Mouse (Mus musculus) monocyte, adult 2 months (primary cell): ENCODE results near the gene Psap.

Experiments
- DNase-seq, 2 experiments: peaks; one replicate each; pipeline ENCODE4 v3.0.0; 2022; ENCODE audit warnings: low spot score in 2 of 2, low read depth in 1 of 2

Psap gene

DNA sequence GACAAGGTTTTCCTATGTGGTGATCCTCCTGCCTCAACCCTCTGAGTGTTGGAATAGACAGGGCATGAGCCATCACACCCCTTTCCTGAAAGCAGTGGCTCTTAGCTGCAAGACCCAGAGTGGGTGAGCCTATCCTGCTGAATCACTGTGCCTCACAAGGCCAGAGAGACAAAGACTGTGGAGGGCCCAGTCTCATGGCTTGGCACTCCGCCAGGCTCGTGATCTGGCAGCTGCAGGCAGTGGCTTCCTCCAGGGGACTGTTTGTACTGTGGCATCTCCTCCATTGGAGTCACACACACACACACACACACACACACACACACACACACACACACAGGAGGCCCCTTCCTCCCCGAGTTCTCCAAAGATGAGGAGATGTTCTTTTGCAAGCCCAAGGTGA is 15.0 kb upstream of the Psap start:
- DNase-seq, result peak; percentile 76 to 90

DNA sequence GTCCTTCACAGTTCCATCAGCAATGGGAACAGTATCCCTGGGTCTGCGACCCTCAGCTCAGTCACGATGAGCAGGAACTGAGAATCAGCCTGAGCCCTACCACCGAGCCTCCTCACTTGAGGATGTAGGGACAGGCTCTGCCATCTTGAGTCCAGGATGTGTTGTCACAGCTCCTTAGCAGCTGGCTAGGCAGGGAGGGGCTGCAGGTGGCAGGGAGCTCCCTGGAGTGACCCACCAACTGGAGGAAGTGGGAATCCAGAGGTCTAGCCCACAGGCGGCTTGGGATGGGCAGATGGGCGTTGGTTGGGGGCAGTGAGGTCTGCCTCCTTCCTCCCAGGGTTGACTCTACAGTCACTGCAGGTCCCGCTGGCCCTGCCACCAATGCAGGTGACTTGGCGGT is 14.1 kb upstream of the Psap start:
- DNase-seq, result no peak

DNA sequence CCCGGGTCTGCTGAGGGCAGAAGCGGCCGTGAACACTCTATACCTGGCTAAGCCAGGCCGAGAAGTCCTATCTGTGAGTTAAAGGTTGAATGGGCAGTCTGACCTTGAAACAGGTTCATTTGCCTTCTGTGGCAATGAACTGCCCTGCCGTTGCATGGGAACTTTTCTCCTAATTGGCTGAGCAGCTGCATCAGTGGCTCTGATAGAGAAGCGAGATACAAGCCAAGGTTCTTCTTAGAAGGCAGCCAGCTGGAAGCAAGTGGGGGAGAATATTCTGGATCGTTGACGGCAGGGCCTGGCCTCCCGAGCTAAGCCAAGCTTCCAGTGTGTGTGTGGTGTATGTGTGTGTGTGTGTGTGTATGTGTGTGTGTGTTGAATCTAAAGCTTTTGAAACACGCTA is 12.2 kb upstream of the Psap start:
- no peak for DNase-seq

DNA sequence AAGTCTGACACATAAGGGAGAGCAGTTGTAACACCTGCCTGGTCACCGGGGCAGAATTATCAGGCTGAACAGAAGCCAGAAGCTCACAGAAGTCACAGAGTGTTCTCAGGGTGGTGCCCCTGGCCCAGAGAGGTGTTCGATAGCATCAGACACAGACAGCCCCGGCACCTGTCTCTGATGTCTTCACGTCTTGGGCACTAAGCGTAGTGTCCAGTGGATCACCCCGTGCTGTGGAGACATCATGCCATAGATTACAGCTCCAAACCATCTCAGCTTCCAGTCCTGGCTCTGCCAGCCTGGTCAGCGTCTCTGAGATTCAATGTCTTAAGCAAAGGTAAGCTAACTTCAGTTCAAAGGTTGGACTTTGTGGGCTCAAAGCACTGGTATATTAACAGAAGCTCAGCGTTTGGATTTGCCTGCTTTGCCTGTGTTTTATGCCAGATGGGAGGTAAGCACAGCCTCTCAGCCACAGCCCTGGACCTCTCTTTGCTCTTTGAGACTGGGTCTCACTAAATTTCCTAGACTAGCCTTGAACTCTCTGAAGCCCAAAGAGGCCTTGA is 10.5 kb upstream of the Psap start:
- DNase-seq, result no peak

DNA sequence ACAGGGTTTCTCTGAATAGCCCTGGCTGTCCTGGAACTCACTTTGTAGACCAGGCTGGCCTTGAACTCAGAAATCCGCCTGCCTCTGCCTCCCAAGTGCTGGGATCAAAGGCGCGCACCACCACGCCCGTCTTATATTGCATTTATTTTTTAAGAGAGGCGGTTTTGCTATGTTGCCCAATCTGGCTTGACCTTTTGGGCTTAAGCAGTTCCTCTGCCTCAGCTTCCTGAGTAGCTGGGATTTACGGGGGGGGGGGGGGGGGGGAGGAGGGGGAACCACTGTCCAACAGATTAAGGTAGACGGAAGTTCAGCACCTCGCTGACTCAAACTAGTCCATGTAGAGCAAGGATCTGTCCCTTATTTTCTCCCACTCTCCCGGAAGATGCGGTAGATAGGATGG is 8.7 kb upstream of the Psap start:
- DNase-seq, result no peak

DNA sequence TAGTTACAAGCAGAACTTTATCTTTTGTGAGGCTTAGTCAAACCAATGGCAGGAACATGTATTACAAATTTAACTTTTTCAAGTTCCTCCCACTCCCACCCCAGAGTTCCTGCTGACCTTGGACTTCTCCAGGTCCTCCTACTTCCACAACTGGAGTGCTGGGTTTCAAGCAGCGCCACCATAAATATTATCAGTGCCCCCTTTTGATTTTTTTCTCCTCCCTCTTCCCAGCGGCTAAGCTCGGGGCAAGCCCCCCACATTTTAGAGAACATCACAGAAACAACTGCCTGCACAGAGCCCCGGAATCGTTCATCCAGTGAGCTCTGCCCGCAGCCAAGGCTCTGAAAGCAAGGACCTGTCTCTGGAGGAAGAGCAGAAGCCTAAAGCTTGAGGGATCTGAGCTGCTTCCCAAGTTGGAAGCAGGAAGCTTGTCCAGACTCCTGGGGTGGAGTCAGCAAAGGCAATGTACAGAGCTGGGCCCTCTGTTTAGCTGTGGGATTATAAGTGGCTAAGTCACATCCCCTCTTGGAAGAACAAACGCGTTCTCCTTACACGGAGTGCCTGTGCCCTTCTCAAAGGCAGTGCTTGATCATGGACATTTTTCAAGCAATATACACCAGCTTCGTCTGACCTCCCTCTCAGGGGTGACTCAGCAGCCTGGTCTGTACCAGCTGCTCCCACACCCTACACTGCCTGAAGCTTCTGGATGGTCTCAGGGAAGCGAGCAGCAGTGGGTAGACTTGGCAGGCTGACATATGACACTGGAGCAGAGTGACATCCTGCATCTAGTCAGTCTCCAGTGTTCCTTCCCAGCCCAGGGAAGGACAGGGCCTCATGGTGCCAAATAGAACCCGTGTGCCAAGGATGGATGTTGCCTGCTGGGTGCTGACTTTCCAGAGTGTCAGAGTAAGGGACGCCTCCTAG is 8.0 kb upstream of the Psap start:
- no peak for DNase-seq

DNA sequence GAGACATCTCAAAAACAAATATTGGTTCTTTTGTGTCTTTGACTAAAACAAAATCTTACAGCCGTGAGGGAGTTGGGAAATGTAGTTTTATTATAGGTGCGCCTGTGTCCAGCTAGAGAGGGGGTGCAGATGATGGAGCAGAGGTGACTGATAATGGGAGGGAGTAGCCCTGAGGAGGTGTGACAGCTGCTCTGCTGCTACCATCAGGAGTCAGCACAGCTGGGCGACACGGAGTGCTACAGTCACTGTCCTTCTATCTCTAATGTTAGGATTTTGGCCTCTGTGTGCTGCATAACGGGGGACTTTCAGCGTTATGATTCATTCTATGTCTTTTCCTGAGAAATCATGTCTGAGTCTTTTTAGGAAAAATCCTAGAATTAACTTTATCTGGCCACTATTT is 6.4 kb upstream of the Psap start:
- DNase-seq, result no peak

DNA sequence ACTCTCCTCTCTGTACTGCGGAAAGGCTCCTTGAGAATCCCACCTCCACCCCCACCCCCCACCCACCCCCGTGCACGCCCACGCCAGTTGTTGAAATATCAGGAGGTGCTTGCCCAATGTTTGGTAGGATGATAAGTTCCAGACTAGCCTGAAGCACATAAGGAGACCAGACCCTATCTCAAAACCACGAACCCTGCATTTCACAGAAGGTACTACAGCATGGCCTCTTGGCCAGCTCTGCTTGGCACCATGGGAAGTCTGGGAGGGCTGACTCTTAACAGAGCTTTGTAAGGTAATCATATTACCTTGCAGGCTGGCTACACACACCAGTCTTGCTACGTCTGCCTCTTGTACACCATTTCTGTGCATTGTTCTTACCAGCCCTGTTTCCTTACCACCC is 5.2 kb upstream of the Psap start:
- no peak for DNase-seq

DNA sequence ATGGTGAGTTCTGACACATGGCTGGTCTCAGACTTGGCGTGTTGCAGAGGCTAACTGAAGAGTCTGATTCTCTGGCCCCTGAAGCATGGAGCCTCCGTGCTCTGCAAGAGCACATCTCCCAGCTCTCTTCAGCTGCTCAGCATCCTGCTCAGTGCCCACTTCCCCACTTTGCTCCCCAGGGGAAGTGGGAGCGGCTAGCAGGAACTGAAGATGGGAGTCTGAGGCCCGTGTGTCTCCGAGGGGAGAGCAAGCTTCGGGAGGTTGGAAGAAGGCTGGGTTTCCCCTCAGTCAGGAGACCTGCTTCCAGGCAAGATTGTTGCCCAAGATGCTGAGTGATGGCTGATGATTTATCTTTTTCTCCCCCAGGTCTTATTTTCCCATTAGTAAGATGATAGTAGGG is 4.0 kb upstream of the Psap start:
- DNase-seq, result peak in 1 of 2 experiments; percentile 62

DNA sequence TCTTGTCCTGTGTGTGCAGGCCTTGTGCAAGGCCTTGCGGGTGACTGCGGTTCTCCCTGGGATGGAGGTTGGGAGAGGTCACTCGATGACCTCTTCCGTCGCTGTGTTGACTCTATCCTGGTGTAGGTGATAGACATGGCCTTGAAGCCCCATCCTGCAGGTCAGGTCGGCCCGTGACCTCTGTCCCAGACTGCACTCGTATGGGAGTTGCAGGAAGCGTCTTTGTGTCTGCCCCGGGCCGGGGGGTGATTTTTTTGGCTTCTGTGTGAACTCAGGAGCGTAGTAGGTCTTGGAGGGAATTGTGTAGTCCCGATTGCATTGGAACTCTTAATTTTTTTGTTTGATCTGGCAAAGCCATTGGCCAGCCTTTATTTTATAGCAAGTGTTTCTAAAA is 576 bp downstream of the Psap start:
- no peak for DNase-seq

DNA sequence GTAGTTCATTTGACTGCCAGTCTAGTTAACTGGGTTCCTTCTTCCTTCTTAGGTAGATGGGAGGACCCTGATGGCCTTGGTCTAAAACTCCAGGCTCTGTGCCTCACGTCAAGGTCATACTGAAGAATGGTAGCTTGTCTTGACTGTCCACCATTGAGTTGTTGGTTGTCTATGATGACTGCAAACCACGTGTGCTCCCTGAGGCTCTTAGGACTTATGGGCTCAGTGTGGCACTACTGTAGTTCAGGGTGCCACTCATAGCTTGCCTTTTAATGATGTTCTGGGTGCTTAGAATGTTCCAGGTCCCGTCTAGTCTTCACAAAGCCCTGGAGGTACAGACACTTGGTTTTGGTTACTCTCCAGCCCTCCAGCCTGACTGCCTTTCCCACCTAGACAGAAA is 1.4 kb downstream of the Psap start:
- no peak for DNase-seq

DNA sequence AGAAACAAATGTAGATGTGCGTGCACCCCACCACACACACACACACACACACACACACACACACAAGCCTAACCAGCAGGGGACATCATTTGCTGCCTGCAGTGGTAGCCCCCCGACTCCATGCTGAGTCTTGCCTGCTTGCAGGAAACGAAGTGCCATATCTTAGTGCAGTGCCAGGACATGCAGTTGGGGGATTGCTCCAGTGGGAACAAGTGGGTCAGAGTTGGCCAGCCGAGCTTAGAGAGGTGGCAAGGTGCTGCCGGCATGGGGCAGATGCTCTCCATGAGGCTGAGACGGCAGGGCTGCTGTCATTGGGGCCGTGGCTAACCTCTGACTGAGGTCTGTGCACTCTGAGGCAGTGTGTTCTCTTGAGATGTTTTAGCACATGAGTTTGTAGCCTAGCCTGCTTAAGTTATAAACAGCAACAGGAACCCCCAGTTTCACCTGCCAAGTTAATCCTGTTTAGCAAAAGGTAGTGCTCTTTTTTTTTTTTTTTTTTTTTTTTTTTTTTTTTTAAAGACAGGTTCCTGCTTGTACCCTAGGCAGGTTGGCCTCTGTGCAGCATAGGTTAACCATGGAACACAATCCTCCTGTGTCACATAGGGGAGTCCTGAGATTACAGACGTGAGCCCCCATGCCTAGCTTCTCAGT is 2.0 kb downstream of the Psap start:
- no peak for DNase-seq

DNA sequence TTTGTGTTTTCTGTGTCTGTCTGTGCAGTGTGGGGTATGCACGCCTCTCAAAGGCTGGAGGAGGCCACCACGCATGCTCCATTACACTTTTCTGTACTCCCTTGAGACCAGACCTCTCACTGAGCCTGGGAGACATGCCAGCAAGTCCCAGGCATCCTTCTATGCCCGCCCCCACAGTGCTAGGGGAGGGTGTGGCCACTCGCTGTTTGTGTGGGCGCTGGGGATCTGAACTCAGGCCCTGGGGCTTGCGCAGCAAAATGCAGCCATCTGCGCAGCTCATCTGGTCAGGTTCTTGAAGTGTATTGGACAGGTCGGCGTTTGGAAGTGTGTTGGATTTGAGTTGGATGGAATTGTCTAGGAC is 2.5 kb downstream of the Psap start:
- no peak for DNase-seq

DNA sequence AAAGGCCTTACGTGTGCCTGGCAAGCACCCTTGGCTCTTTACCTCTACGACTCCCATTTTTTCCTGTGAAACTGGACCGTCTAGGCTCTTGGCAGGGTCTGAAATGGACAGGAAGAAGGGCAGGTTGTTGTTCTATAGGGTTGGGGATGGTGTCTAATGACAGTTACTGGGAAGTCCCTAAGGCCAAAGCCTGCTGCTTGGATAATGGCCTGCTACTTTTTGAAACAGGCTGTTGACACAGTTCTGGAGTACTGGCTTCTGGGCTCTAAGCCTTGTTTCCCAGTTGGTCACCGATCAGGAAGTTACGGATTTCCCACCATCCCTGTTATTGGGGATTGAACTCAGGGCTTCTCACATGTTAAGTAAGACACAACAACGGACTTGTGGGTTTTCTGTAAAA is 2.9 kb downstream of the Psap start:
- no peak for DNase-seq

DNA sequence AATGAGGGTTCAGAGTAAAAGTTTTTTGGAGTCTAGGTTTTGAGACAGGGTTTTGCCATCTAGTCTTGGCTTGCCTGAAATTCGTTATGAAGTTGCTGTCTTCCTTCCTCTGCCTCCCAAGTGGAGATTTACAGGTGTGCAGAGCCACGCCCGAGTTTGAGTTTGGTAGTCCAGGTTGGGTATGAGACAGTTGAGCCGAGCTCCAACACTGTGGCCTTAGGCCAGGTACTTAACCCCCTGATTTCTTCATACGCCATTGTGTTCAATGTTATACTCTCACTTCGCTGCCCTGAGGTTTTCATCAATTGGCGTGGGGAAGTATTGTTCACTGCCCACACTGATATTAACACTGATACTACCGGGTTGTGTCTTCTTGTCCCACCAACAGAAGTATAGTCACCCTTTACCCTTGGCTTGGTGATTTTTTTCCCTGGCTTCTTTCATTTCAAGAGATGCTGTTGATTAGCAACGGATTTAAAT is 4.2 kb downstream of the Psap start:
- DNase-seq, result no peak

DNA sequence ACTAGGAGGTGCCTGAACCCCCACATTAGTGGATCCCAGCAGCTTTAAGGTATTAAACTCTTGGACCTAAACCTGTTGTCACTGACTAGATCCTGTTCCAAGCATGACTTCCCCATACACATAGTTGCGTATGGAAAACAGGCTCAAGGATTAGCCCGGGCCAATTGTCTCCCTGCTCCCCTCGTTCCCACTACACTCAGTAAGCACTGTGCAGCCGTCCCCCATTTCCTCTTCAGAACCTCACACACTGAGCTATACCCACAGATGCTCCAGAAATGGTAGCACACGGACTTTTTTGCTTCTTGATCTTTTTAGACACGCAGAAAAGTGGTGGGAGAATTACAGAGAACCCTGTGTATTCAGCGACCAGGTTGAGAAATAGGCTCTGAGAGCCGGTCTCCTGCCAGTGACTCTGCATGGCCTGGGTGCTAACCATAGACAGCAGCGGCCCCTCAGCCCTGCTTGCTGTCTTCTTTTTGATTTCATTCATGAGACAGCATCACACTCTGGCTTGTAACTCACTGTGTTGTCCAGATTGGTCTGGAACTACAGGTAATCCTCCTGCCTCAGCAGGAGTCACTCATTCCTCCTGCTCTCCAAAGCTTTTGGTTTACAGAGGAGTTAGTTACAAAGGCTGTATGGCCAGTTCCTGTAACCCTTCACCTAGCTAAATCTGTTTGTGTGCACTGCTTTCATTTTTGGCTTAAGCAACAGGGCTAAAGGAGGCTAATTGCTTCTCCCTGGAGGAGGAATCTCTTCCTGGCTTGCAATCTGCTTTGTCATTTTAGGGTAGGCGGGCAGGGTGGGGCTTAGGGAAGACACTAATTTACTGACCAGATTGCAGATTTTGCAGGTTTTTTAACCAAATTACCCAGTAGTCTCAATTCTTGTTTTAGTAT is 4.9 kb downstream of the Psap start:
- DNase-seq, result no peak

DNA sequence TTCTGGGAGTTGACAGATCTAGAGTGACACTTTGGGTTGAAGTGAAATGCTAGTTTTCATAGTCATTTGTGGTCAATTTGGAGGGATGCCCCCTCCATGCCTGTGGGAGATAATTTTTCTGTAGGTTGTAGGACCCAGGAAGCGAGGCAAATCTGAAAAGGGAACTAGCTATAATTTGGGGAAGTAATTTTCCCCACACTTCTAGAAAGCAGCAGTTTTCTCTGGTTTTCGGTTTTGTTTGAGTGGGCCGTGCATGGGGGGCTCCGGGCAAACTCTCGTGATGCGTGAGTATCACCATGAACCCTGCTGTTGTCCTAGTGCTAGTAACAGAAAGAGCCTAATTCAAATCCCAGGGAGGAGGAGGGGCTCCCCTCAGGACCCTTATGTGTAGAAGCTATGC is 6.8 kb downstream of the Psap start:
- no peak for DNase-seq

DNA sequence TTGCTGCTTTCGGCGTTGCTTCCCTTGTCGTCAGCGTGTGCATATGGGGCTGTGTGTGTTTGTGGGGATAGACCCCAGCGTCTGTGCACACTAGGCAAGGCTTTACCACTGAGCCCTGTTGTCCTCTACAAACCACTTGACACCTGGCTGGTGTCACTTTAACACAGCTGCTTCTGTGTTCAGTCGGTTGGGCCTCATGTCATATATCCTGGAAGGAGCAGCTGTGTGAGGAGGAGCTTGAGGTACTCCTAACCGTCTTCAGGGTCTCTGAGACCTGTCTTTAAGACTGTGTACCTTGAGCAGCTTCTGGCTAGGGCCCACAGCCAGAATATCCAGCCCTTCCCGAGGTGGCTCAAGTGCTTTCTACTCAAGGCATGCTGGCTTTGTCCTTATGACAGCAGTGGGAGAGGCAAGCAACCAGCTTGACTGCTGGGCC is 7.3 kb downstream of the Psap start:
- DNase-seq, result no peak

DNA sequence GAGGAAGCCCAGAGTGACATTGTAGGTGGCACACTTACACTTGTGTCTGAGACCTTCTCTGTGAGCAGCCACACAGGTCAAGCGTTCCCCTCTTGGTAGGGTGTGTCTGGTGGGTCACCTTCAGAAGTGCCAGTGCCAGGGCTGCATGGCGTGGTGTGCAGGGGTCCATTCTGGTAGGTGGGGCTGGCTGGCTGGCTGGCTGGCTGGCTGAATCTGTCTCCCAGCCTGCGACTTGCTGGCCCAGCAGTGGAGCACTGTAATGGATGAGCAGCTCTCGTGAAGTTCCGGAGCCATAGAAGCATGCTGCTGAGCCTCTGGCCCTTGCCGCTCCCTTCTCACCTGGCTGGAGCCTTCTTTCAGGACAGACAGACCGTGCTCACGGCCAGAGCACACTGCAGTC is 7.8 kb downstream of the Psap start:
- no peak for DNase-seq

DNA sequence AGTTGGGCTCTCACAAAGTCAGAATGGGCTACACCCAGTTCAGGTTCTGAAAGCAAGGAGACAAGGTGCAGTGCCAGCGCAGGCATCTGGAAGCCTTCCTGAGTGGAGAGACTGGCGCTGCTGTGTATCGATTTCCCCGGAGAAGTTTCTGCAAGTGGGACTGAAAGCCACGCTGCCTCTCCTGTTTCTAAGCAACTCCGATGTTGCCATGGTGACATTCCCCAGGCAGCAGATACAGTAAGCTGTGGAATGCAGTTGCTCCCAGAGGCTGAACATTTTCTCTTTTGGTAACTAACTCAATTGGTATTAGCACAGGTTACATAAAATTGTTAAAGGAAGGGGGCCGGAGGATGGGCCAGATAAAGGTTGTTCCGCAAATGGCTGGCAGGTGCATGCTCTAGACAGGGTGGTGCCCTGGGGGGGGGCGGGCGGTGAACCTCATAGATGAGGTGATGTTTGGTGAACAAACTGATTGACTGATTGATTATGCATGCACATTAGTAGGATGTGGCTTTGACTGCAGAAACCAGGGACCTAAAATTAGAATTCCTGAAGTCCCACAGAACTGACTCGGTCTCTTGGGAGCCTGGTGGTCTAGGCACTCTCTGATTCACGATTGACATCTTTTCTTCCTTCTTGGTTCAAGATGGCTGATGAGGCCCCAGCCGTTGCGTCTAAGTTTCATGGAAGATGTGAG is 8.4 kb downstream of the Psap start:
- DNase-seq, result no peak

DNA sequence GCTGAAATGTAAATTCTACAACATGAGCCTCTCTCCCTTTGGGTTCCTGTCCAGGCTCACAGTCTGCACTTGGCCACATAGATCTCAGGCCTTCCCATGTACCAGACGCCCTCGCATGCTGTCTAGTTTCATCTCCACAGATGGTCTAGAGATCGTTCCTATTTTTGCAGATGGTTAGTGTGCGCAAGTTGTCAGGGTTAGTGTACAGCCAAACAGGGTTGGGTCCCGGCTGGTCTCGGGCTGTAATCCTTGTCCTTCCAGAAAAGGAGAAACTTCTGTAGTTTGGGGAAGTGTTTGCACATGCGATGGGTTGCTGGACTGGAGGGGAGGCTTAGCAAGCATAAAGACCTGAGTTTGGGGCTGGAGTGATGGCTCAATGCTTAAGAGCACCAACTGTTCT is 9.1 kb downstream of the Psap start:
- no peak for DNase-seq
